Mouse (Mus musculus) macrophage (primary cell): ENCODE data around the gene Rbbp5. TPM values are rescaled to one million over a fixed set of nuclear protein-coding genes. Genes with fewer than 3 reads are reported as not detected.

Experiments
- H3K27ac ChIP-seq: fragments of 350-480 bp; formaldehyde crosslinking; 2 replicates; pipeline ENCODE4 v1.9.0; 2021
- H3K36me3 ChIP-seq: fragments of 350-480 bp; formaldehyde crosslinking; 2 replicates; pipeline ENCODE4 v1.9.0; 2021; ENCODE audit errors: inconsistent target
- H3K4me3 ChIP-seq: fragments of 350-480 bp; formaldehyde crosslinking; 2 replicates; pipeline ENCODE4 v1.9.0; 2021; ENCODE audit errors: inconsistent target
- H3K79me2 ChIP-seq: fragments of 350-480 bp; formaldehyde crosslinking; 2 replicates; pipeline ENCODE4 v1.9.0; 2021; ENCODE audit errors: inconsistent target
- WGBS: methylation state at CpG from one replicate; pipeline ENCODE4 v1.1.7; 2026; ENCODE audit warnings: inconsistent platforms; ENCODE audit not compliant: missing documents; 5-methylcytosine and 5-hydroxymethylcytosine counted together
- polyA plus RNA-seq: library from polyadenylated mRNA; stranded (reverse); fragments of 250-400 nt; gene quantifications from 3 replicates; pipeline ENCODE4 v1.2.4, GENCODE M21; 2018; ENCODE audit warnings: inconsistent platforms

Gene Rbbp5
- polyA plus RNA-seq, 1 experiment from 2014 or later: 43.9 TPM

GRCm38 (mm10) chr1:132515339-132515738 lies 38.2 kb downstream of the Rbbp5 start:
- 94% methylated on average over 12 of the region's 12 CpGs for WGBS
- H3K79me2 ChIP-seq: no peaks in the 10 kb centered on the region

DNA sequence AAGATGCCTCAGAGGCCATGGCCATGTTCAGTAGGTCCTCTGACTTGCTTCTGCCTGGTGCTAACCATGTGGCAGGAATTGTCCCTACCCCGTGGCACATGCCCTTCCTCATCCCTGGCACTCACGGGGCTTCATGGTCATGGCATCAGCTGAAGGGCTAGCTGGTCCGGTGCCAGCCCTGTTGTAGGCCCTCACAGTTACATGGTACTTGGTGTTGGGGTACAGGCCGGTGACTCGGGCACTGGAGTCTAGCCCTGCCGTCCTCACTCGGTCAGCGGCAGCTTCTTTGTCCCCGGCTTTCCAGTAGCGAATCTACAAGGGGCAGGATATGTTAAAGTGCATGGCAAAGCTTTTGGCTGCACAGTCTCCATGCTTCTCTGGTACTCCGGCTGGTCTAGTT lies 39.6 kb downstream of the Rbbp5 start:
- Histone ChIP-seq H3K79me2 (no peaks in the 10 kb centered on the region), H3K36me3 (no peaks in the 10 kb centered on the region), H3K27ac (no peak overlapping the region), H3K4me3 (no peak overlapping the region)
- WGBS: 83% methylated on average over 11 of the region's 11 CpGs

More at GRCm38 (mm10) chr1:132515339-132515738, 38.2 kb downstream of the Rbbp5 start:
- no peaks in the 10 kb centered on the region for H3K36me3 ChIP-seq
- no peak overlapping the region for H3K27ac ChIP-seq
- H3K4me3 ChIP-seq: no peak overlapping the region

- Histone ChIP-seq H3K27ac (no peak overlapping the region), H3K4me3 (no peak overlapping the region), H3K79me2 (no peaks in the 10 kb centered on the region), H3K36me3 (no peaks in the 10 kb centered on the region)
- 88% methylated on average over 18 of the region's 18 CpGs for WGBS
Measured at GRCm38 (mm10) chr1:132518621-132519020, 41.5 kb downstream of the Rbbp5 start.

DNA sequence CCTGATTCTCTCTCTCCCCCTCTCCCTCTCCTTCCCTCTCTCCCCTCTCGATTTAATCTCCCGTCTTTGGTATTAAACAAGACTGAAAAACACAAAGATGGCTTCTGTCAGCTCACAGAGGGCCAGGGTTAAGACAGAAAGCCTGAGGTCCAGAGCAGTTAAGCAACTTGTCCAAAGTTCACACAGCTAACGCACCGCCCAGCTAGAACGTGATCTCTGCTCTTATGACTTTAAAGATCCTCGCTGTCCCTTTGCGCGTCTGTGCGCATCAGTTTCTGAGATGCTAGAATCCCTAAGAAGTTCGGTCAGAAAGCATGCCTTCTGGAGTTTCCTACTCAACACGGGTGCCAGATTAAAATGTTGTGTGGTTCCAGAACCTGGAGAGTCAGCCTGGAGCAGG lies 42.6 kb downstream of the Rbbp5 start:
- 91% methylated on average over 11 of the region's 11 CpGs for WGBS
- Histone ChIP-seq H3K4me3 (no peak overlapping the region), H3K79me2 (no peaks in the 10 kb centered on the region), H3K36me3 (no peaks in the 10 kb centered on the region), H3K27ac (no peak overlapping the region)

GRCm38 (mm10) chr1:132520764-132521163 lies 43.6 kb downstream of the Rbbp5 start:
- H3K27ac ChIP-seq: no peak overlapping the region
- no peaks in the 10 kb centered on the region for H3K36me3 ChIP-seq
- H3K4me3 ChIP-seq: no peak overlapping the region
- H3K79me2 ChIP-seq: no peaks in the 10 kb centered on the region
- 37% methylated on average over 3 of the region's 6 CpGs for WGBS

DNA sequence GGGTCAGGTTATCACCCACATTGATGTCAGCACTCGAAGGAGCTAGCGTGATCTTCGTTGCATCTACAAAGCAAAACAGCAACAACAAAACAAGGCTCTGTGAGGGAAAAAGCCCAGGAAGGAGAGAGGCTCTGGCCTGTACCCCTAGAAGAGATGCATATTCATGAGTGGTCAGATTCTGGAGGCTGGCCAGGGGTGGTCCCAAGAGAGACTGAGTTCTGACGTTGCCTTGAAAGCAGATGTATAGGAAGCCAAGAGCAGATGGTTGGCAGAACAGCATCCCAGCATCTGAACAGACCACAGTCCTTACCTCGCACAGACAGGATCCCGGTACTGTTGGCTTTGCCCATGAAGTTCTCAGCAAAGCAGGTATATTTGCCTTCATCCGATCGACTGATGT lies 45.9 kb downstream of the Rbbp5 start:
- Histone ChIP-seq H3K36me3 (no peaks in the 10 kb centered on the region), H3K27ac (no peak overlapping the region), H3K79me2 (no peaks in the 10 kb centered on the region), H3K4me3 (no peak overlapping the region)
- 88% methylated on average over 8 of the region's 8 CpGs for WGBS

DNA sequence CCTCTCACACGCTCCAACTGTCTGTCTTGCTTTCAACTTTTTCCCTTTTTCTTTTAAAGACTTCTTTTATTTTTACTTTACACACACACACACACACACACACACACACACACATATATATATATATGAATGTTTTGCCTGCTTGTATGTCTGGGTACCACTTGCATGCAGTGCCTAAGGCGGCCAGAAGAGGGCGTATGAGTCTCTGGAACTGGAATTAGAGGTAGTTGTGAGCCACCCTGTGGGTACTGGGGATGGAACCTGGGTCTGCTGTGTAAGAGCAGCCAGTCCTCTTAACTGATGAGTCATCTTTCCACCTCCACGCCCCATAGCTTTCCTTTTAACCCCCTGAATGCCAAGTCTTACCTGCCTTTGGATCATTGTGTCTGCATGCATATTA lies 46.8 kb downstream of the Rbbp5 start:
- no peaks in the 10 kb centered on the region for H3K79me2 ChIP-seq
- H3K27ac ChIP-seq: no peak overlapping the region
- 21% methylated on average over 4 of the region's 4 CpGs for WGBS
- H3K4me3 ChIP-seq: no peak overlapping the region
- H3K36me3 ChIP-seq: no peaks in the 10 kb centered on the region

DNA sequence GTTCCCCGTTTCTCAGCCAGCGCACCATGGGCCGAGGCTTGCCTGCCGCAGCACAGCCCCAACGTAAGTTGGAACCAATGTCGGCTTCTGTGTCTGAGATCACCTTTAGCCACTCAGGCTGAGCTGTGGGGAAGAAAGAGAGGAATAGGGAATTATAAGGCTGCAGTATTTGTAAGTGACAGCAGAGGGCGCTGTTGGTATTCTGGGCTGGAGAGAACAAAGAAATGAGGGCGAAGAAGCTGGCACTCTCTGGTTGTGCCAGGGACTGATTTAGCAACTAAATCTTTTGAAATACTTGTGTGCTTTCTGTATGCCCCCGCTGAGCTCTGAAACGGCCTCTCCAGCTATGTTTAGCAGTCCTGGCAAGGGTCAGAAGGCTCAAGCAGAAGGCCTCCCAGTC lies 48.7 kb downstream of the Rbbp5 start:
- Histone ChIP-seq H3K27ac (no peak overlapping the region), H3K4me3 (no peak overlapping the region), H3K79me2 (no peaks in the 10 kb centered on the region), H3K36me3 (no peaks in the 10 kb centered on the region)
- 4% methylated on average over 10 of the region's 10 CpGs for whole genome bisulfite sequencing

DNA sequence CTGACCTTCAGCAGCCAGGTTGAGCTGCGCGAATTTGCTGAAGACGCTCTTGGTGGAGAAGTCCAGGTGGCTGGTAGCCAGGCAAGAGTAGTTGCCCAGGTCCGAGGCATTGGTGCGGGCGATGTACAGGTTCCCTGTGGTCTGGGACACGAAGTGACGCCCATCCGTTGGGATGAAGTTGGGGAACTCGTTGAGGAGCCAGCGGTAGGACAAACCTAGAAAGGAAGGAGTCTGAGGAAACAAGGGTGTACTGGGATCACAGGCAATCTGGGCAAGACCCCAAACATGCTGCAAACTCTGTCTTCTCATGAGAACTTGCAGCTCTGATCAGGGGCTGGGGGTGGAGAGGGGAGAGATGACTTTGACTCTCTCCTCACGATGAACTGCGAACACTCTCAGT lies 50.9 kb downstream of the Rbbp5 start:
- no peak overlapping the region for H3K27ac ChIP-seq
- H3K79me2 ChIP-seq: no peaks in the 10 kb centered on the region
- no peak overlapping the region for H3K4me3 ChIP-seq
- 94% methylated on average over 13 of the region's 13 CpGs for WGBS
- H3K36me3 ChIP-seq: no peaks in the 10 kb centered on the region

- no peak overlapping the region for H3K27ac ChIP-seq
- H3K36me3 ChIP-seq: no peaks in the 10 kb centered on the region
- 85% methylated on average over 19 of the region's 19 CpGs for WGBS
- no peaks in the 10 kb centered on the region for H3K79me2 ChIP-seq
- H3K4me3 ChIP-seq: no peak overlapping the region
Measured at GRCm38 (mm10) chr1:132528647-132529334, 51.6 kb downstream of the Rbbp5 start.

DNA sequence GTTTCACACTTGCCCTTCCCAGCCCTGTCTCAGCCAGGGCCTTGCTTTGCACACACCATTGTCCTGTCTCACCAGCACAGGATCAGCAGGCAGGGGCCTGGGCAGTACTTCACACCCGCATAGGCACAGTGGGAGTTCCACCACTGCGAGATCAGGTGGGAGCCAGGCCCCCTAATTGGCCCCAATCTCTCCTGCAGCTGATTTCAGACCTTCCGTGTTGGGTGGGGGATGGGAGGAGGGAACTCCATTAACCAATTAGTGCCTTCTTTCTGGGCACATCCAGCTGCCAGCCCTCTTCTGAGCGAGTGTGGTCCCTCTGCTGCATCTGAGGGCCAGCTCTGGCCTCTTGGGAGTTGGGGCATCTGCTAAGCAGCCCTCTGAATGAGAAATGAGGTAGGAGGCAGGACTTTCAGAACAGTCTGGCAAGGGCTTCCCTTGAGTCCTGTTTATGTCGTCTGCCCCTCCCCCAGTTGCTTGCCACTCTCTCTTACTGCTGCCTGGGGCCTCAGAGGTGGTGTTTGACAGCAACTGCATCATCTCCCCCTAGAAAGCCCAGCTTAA lies 53.5 kb downstream of the Rbbp5 start:
- Histone ChIP-seq H3K27ac (no peak overlapping the region), H3K36me3 (no peaks in the 10 kb centered on the region), H3K4me3 (no peak overlapping the region), H3K79me2 (no peaks in the 10 kb centered on the region)
- 20% methylated on average over 5 of the region's 5 CpGs for WGBS

DNA sequence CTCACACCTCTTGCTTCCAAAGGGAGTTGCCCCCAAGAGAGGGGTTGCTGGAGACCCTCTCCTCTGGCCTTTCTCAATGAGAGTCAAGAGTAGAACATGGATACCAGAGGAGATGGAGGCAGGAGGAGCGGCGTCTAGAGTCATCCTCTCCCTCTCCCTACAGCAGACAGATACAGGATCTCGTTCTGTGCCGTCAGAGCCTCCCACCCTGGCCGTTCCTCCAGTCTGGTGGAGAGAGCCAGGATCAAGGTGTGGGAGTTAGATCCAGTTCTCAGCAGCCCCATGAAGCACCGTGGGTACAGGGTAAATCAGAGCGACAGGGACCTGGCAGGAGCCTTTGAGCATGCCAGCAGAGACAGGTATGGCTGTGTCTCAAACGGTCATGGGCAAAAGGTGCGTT lies 55.4 kb downstream of the Rbbp5 start:
- no peak overlapping the region for H3K27ac ChIP-seq
- H3K4me3 ChIP-seq: no peak overlapping the region
- no peaks in the 10 kb centered on the region for H3K79me2 ChIP-seq
- H3K36me3 ChIP-seq: no peaks in the 10 kb centered on the region
- 76% methylated on average over 9 of the region's 9 CpGs for WGBS

DNA sequence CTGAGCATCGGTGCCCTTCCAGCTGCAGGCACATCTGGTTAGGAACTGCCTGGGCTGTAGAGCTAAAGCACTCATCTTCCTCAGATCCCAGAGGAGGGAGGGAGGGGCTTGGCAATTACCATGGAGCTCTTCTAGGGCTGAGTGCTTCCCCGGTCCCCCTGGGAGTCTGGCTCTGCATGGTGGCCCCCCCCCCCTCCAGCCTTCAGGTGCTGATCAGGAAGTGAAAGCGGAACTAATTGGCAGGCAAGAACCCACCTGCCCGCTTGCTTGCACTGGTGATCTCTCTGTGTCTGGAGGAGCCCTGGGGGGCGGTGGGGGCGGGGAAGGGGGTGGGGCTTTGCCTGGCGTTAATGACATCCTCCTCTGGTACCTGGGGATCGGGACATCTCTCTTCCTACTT lies 56.7 kb downstream of the Rbbp5 start:
- Histone ChIP-seq H3K36me3 (no peaks in the 10 kb centered on the region), H3K4me3 (no peak overlapping the region), H3K27ac (no peak overlapping the region), H3K79me2 (no peaks in the 10 kb centered on the region)
- 3% methylated on average over 8 of the region's 8 CpGs for WGBS

GRCm38 (mm10) chr1:132535541-132535940 lies 58.4 kb downstream of the Rbbp5 start:
- no peak overlapping the region for H3K4me3 ChIP-seq

DNA sequence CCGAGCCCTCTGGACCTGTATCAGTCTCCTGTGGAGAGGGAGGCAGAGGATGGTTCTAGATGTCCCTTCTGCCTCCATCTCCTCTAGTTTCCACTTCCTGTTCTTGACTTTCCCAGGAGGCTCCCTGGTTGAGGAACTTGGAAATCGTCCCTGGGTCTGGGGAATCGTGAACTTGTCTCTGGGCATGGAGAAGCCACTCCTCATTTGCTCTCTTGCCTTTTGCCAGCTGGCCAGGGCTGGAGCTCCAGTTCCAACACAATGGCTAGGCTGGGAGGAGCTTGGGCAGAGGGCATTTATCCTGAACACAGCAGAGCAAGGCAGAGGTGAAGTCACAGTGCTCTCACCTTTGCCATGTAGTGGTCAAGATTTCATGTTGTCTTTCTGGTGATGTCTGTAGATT lies 59.3 kb downstream of the Rbbp5 start:
- WGBS: 74% methylated on average over 3 of the region's 3 CpGs
- no peaks in the 10 kb centered on the region for H3K79me2 ChIP-seq
- no peak overlapping the region for H3K4me3 ChIP-seq
- H3K36me3 ChIP-seq: no peaks in the 10 kb centered on the region
- H3K27ac ChIP-seq: no peak overlapping the region

More at GRCm38 (mm10) chr1:132535541-132535940, 58.4 kb downstream of the Rbbp5 start:
- WGBS: 81% methylated on average over 4 of the region's 4 CpGs
- H3K27ac ChIP-seq: no peak overlapping the region
- H3K36me3 ChIP-seq: no peaks in the 10 kb centered on the region
- no peaks in the 10 kb centered on the region for H3K79me2 ChIP-seq

- H3K4me3 ChIP-seq: no peak overlapping the region
- H3K27ac ChIP-seq: no peak overlapping the region
- WGBS: 81% methylated on average over 5 of the region's 5 CpGs
- H3K79me2 ChIP-seq: no peaks in the 10 kb centered on the region
- no peaks in the 10 kb centered on the region for H3K36me3 ChIP-seq
Measured at GRCm38 (mm10) chr1:132537736-132538135, 60.6 kb downstream of the Rbbp5 start.
